Mouse (Mus musculus): ENCODE measurements at regions not wholly inside any gene's neighbourhood (a gene's known extent, or its start where the extent isn't known, plus 50 kb on each side); places are given as distances from the start of the nearest gene placed in this dataset.
"Not testable (repeated sequence)": the region's sequence is repeated elsewhere in the genome, so short reads cannot be mapped to it uniquely, and the experiment has no call there.

GRCm38 (mm10) chr8:56929076-56929475 is 378.2 kb downstream of the Fbxo8 start:
- DNase-seq (ENCODE audit: low spot score), result peak; percentile 61

GRCm38 (mm10) chr8:56932421-56932820 is 381.5 kb downstream of the Fbxo8 start:
- DNase-seq (ENCODE audit: low spot score), result no peak

- DNase-seq (ENCODE audit: low spot score), result no peak
Measured at GRCm38 (mm10) chr8:56962186-56962585, 358.6 kb upstream of the Hand2 start.

GRCm38 (mm10) chr8:56970311-56970710 is 350.5 kb upstream of the Hand2 start:
- DNase-seq (ENCODE audit: low spot score), result no peak

GRCm38 (mm10) chr8:56978994-56979393 is 341.8 kb upstream of the Hand2 start:
- DNase-seq (ENCODE audit: low spot score), result no peak

GRCm38 (mm10) chr8:56979416-56979815 is 341.4 kb upstream of the Hand2 start:
- no peak for DNase-seq (ENCODE audit: low spot score)

- no peak for DNase-seq (ENCODE audit: low spot score)
Measured at GRCm38 (mm10) chr8:57010318-57011024, 310.3 kb upstream of the Hand2 start.

GRCm38 (mm10) chr8:57013813-57014320 is 306.9 kb upstream of the Hand2 start:
- peak; percentile 33 for DNase-seq (ENCODE audit: low spot score)

- no peak for DNase-seq (ENCODE audit: low spot score)
Measured at GRCm38 (mm10) chr8:57016329-57016728, 304.5 kb upstream of the Hand2 start.

GRCm38 (mm10) chr8:57028096-57028495 is 292.7 kb upstream of the Hand2 start:
- DNase-seq (ENCODE audit: low spot score), result not testable (repeated sequence)

GRCm38 (mm10) chr8:57048490-57048889 is 272.3 kb upstream of the Hand2 start:
- DNase-seq (ENCODE audit: low spot score), result no peak

GRCm38 (mm10) chr8:57048909-57049308 is 271.9 kb upstream of the Hand2 start:
- DNase-seq (ENCODE audit: low spot score), result no peak

- DNase-seq (ENCODE audit: low spot score), result no peak
Measured at GRCm38 (mm10) chr8:57052661-57053060, 268.1 kb upstream of the Hand2 start.

GRCm38 (mm10) chr8:57076995-57077394 is 243.8 kb upstream of the Hand2 start:
- DNase-seq (ENCODE audit: low spot score), result peak; percentile 31

- DNase-seq (ENCODE audit: low spot score), result no peak
Measured at GRCm38 (mm10) chr8:57086811-57087210, 234.0 kb upstream of the Hand2 start.

- no peak for DNase-seq (ENCODE audit: low spot score)
Measured at GRCm38 (mm10) chr8:57092403-57092802, 228.4 kb upstream of the Hand2 start.

- no peak for DNase-seq (ENCODE audit: low spot score)
Measured at GRCm38 (mm10) chr8:57095169-57095568, 225.6 kb upstream of the Hand2 start.

- not testable (repeated sequence) for DNase-seq (ENCODE audit: low spot score)
Measured at GRCm38 (mm10) chr8:57110765-57111402, 209.9 kb upstream of the Hand2 start.

GRCm38 (mm10) chr8:57111403-57111771 is 209.4 kb upstream of the Hand2 start:
- no peak for DNase-seq (ENCODE audit: low spot score)

- DNase-seq (ENCODE audit: low spot score), result no peak
Measured at GRCm38 (mm10) chr8:57113915-57114314, 206.9 kb upstream of the Hand2 start.

GRCm38 (mm10) chr8:57115303-57115702 is 205.5 kb upstream of the Hand2 start:
- no peak for DNase-seq (ENCODE audit: low spot score)

- peak; percentile 8 for DNase-seq (ENCODE audit: low spot score)
Measured at GRCm38 (mm10) chr8:57134041-57134440, 186.7 kb upstream of the Hand2 start.

- no peak for DNase-seq (ENCODE audit: low spot score)
Measured at GRCm38 (mm10) chr8:57134726-57135125, 186.1 kb upstream of the Hand2 start.

GRCm38 (mm10) chr8:57148036-57148435 is 172.7 kb upstream of the Hand2 start:
- DNase-seq (ENCODE audit: low spot score), result no peak
